Mouse (Mus musculus) E14TG2a.4 (cell line): ENCODE data around the gene Diaph3.

Experiments
- CTCF ChIP-seq: conservative IDR thresholded peaks from 2 replicates; pipeline ENCODE4 v1.5.1; 2014; ENCODE audit warnings: low read length
- NANOG ChIP-seq: IDR thresholded peaks from 2 replicates; pipeline ENCODE4 v1.6.1; 2014; ENCODE audit warnings: borderline replicate concordance, low read length, mixed read lengths
- POU5F1 ChIP-seq: IDR thresholded peaks from 2 replicates; pipeline ENCODE4 v1.6.1; 2014; ENCODE audit warnings: low read length, borderline replicate concordance

- TF ChIP-seq CTCF (no peak), NANOG (no peak), POU5F1 (no peak)
Observed at GRCm38 (mm10) chr14:86834269-86834668, 306.8 kb downstream of the Diaph3 start.
